Mouse (Mus musculus): ENCODE results near the gene Sorl1. TPM values are rescaled to one million over a fixed set of nuclear protein-coding genes. Genes with fewer than 3 reads are reported as not detected.

The Sorl1 gene
- total RNA-seq, 2 experiments from 2014 or later, result 9.6 to 12.9 TPM

DNA sequence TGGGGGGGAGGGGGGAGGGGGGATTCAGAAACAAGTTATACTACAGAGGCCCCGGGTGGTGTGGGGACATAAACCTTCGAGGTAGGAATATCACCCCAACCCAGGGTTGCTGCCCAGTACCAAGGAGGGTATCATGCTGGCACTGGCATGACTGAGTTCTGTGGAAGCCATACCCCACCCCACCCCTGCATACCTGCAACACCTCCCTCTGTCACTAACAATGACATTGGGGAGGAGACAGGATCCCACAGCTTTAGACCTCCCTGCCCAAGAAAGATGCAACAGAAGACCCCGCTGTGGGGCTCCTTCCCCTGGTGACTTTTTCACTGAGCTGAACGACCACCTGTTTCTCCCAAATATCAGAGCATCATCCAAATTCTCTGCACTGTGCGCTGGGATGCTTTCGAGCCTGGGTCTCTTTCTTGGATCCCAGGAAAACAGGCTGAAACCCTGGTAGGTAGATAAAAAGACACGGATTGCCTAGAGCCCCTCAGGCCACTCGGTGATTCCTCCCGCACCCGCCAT, 189.2 kb downstream of the Sorl1 start:
- no peak for DNase-seq (ENCODE audit: low spot score in 2 of 2)

GRCm38 (mm10) chr9:41929986-41930385, 194.1 kb downstream of the Sorl1 start:
- no peak for DNase-seq (ENCODE audit: low spot score in 2 of 2)

- DNase-seq (ENCODE audit: low spot score in 2 of 2), result no peak
These were observed 198.4 kb downstream of the Sorl1 start for GRCm38 (mm10) chr9:41925721-41926120.

GRCm38 (mm10) chr9:41924140-41924539, 200.0 kb downstream of the Sorl1 start:
- DNase-seq (ENCODE audit: low spot score in 2 of 2), result no peak

DNA sequence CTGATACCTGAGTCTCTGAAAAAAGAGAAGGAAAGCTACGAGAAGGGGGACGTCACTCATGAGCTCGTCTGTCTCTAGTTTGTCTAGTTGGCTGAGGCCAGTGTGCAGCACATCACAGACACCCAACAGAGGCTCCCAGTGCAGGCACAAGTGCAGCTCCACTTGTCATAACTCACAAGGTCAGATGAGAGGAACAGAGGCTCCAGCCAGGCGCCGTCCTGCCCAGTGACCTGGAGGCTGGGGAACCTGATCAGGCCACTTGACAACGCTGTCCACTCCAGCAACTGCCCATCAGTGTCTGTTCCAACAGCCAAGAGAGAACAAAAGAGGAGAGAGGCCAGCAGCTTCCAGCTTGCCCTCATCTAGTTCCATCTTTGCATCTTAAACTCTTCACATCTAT, 201.7 kb downstream of the Sorl1 start:
- DNase-seq (ENCODE audit: low spot score in 2 of 2), result no peak

GRCm38 (mm10) chr9:41918657-41919380, 205.3 kb downstream of the Sorl1 start:
- DNase-seq (ENCODE audit: low spot score in 2 of 2), result no peak

DNA sequence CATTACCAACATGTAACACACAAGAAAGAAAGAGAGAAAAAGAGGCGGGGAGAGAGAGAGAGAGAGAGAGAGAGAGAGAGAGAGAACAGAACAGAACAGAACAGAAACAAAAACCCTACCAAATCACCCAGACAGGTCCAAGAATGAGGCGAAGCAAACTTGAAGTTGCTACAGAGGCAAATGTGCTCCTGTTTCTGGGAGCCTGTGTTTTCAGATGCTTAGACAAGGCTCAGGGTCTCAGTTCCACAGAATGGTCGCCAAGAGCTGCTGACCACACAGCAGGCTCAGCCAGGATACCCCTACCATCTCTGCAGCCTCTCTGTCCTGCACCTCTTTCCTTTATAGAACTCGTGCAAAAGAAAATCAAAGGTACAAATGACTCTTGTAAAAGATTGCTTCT, 205.9 kb downstream of the Sorl1 start:
- no peak for DNase-seq (ENCODE audit: low spot score in 2 of 2)

DNA sequence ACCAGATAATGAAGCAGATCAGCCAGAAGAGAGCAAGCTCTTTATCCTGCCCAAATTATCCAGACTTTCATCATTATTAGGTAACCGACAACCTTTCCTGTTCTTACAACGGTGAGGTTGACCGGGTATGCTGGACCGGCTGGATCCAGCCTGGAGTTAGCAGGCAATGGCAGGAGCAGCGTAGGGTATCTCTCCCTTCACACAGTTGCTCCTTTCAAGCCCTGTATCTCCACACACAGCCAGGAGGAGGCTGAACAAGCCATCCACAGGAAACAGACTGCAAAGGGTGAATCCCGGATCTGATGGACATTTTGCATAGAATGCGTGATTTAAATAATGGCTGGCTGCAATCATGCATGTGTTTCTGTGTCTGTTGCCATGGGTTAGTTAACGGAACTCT, 208.5 kb downstream of the Sorl1 start:
- no peak for DNase-seq (ENCODE audit: low spot score in 2 of 2)

Other genes starting within 250 kb of the Sorl1 start
- 10 to 100 TPM; 16.7 to 19.3 TPM for gene Sc5d, start 140.0 kb upstream of the Sorl1 start, total RNA-seq (2021)